Mouse (Mus musculus) inflammation-experienced regulatory T-cells, adult 6 months (primary cell): Measurements from ENCODE around the gene Rnf220. TPM values are rescaled to one million over a fixed set of nuclear protein-coding genes. Genes with fewer than 3 reads are reported as not detected.

Experiments used
- ATAC-seq: one replicate; pipeline ENCODE4 v1.8.0; 2017
- polyA plus RNA-seq, 3 experiments: library from polyadenylated mRNA; unstranded; fragments of 100-300 nt; shearing (Covaris generic); gene quantifications; one replicate each; pipeline ENCODE4 v1.2.1; 2017

Rnf220 gene
- polyA plus RNA-seq, 3 experiments from 2014 or later: 11.0 to 25.6 (median 21.9) TPM

DNA sequence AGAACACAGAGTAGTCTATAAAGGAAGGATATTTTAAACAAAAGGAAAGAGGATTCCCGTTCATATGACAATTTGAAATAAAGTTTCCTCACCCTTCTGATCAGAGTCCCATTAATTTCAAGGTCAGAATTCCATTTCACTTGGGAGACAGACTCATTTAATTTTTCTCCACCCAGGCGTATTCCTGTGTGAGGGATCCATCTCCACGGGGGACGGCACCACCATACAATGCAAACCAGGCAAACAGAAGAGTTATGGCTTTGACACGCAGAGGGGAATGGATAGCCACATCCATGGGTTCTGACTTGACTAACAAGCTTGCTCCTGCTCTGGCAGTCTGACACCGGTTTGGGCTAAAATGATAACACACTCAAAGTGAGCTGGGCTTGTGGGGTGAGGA is 9.4 kb downstream of the Rnf220 start:
- ATAC-seq: no peak

DNA sequence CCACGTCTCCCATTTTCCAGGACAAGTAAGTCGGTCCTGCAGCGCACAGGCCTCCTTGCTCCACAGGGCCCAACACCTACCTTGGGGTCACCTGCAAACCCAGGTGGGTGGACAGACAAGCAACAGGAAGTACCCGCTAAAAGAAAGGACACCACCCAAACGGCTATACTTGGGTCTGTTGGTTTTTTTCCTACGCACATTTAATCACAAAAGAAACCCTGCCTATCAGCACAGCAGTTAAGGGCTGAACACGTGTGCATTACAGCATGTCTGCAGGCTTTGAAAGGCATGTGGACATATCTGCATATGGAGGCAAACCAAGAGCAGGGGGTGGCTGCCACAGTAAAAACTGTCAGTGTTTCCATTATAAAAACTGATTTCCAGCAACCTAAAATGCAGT is 10.7 kb downstream of the Rnf220 start:
- no peak for ATAC-seq

DNA sequence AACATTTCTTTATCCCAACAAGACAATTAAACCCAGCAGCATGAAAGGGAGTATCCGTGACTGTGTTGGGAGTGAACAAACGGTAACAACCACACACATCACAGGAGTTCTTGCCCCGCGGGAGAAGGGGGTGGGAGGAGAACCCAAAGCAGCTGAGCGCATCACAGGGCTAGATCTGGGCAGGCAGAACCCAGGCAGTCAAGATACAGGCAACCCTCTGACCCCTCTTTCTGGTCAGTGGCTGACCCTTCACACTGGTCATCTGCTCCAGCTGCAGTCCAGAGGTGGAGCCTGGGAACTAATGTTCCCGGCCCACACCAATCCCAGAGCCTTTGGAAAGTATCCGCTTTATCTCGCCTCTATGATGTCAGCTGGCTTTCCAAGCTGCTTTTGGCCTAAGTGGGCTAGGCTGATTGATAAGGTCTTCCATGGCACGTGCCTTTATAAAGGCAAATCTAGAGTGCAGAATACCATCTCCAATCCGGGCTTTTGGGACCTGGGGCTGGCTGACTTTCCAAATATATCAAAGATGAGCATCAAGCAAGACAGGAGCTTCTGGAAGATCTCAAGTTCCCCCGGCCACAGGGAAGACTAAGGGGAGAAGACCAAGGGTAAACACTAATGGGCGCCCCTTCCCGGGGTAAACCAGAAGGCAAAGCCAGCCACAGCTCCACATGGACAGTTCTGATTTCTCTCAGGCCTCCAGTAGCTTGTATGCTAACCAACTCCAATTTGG is 11.6 kb downstream of the Rnf220 start:
- ATAC-seq: no peak

DNA sequence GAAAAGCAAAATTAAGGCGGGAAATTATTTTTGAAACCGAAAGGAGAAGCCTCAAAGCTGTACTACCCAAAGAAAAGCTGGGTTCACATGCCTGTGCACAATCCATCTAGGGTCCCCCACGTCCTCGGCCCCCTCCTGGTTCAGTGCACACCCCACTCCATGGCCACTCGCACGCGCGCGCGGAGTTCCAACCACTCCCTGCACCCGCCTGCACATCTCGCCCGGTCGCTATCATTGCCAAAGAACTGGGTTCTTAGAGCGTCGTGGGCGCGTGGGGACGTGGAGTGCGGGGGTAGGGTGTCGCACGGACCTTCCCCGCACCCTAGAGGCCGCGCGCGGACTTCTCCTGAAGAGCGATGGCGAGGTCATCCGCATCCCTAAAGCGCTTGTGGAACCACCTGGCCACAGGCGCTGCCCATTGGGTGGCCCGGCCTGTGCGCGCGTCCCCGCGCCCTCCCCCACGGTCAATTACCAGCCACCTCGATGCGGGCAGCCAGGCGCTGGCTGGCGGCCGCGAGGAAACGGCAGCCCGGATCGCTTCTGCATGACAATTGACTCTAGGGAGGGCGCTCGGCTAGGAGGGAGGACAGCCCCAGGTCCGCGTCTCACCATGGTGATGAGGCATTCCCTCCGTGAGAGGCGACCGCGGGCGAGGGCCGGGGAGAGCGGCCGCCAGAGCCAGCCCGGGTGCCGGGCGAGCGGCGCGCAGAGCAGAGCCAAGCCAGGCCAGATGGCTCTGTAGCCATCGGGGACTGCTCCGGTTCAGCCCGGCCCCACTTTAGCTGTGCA is 12.4 kb downstream of the Rnf220 start:
- ATAC-seq: no peak

DNA sequence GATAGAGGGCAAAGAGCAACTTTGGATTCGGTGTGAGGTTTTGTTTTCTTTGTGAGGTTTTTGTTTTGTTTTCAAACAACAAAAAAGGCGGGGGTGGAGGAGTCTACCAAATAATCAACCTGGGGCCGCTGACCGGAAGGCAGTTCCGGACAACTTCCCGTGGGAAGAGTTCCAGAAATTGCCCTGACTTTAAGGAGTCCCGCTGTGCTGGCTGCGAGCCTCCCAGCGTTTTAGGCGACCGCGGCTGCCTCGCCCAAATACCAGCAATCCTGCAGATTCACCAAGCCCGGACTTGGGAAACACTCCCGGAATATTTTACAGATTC is 13.0 kb downstream of the Rnf220 start:
- no peak for ATAC-seq

DNA sequence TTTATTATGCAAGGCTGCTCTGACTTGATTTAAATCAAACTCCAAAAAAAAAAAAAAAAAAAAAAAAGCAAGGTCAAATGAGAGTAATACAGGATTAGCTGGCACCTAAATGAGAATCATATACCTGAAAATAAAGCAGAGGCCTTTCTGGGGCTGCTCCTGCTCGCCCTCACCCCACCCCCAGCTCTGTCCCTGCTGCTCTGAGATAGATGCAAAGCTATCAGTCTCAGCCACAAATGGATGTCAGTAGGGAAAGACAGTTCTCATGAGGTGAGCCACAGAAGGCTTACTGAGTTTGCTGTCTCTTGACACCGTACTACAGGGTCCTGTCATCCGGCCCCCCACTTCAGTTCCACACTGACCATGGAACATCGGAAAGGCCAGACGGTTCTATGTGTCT is 14.7 kb downstream of the Rnf220 start:
- no peak for ATAC-seq

DNA sequence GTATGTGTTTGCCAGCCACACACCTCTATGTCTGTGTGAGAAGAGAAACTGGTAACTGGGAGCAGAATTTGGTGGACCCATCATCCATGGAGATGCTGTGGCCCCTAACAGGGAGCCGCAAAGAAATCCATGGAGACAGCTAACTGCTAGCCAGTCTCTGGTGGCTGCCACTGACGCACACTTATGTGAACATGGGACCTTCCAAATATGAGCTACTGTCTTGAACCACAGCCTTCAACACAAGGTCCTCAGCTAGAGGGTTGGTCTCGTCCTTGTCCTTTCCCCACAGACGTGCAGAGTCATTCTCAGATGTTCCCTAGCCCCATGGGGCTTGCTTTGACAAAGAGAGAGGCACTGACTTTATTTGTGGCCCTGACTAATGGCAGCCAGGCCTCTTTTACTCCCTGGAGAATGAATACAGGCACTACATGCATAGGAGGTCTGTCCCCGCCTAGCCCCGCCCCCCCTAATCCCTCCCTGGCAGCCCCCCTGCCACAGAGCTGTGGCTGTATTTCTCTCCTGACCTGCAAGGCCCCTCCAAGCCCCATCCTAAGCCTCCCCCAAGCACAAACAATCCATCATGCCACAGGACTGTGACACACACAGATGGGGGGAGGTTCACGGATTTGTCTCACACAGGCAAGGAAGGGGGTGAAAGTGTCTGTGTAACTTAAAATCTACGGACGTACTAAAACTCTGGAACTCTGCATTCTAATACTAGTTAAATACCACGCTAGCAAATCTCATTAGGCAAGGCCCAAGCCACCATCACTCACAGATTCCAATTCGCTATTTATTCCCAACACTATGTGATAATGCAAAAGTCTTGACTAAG is 16.0 kb downstream of the Rnf220 start:
- ATAC-seq: no peak

DNA sequence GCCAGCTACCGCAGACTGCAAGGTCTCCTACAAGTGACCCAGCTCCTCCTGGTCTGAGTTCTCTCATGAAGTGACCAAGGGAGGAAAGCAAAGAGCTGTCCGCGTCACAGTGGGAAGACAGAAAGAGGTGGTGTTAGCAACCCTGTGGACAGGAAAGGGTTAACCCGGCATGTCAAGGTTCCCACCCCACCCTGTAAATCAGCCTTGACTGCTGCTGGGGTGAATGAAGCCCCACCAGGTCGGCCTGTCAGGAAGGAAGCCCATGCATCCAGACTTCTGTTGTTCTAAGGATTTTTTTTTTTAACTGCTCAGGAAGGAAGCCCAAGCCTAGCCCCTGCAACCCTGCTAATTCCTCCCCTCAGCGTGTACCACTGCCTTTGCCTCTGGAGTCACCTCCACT is 16.9 kb downstream of the Rnf220 start:
- no peak for ATAC-seq

DNA sequence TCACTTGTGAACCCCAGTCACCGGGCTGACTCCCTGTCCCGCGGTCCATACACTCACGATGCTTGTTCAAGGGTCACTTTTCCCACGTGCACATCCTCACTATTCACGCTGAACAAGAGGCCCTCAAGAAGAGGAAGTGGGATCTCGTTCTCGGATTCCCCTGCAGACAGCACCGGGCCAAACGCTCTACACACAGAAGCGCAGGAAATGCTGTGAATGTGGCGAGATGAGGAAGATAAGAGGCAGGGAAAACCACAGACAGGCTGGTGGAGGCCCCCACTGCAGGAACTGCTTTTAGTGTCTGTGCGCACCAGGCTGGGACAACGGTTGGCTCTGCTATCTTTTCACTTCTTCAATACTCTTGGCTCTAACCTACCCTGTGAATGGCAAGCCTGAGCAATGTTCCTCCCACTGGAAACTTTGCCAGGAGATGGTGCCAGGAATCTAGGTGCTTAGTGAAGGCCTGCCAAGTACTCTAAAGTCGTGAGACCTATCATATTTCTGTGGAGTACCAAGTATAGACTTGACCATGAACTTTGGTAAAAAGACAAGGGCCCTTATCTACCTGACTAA is 18.7 kb downstream of the Rnf220 start:
- ATAC-seq: no peak

DNA sequence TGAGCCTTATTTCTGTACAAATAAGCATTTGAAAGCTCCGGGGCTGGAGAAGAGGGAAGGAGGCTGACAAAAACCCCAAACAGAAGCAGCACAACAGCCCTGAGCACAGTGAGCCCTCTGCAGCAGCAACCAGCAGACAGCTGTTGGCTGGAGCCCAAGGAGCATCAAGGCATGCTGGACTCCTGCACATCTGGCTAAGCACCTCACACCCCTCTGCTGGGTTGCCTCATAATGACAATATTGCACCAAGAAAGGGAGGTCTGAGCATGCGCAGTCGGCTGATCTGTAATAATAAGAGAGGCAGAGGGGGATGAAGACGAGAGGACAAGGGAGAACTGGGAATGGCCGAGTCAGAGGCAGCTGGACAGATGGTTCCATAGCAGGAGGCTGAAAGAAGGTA is 19.5 kb downstream of the Rnf220 start:
- ATAC-seq: no peak

DNA sequence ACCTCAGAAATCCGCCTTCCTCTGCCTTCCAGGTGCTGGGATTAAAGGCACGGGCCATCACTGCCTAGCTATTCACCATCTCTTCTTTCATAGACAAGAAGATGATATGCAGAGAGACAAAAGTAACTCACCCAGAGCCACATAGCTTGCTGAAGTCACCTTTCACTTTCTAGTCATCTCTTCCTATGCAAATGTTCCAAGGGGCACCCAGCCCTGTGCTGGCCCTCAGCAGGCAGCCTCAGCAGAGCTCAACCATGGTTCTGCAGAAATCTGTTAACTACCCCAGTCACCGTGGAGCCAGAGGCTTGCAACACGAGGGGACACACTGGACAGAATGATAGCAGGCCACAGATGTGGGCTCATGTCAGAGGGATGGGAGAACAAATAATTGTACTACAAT is 20.1 kb downstream of the Rnf220 start:
- ATAC-seq: no peak

DNA sequence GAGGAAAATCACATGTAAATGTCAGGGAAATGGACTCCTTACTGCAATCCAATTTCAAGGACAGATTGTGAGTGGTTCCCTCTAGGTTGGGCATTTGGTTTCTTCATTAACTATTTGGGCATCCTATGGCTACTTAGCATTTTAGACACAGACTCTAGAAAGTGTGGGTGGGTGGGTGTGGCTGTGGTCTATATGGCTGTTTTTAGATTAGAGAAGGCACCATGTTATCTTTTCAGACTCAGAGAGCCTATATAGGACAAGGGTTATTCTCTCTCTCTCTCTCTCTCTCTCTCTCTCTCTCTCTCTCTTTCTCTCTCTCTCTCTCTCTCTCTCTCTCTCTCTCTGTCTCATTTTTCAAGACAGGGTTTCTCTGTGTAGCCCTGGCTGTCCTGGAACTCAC is 20.5 kb downstream of the Rnf220 start:
- ATAC-seq: no peak

DNA sequence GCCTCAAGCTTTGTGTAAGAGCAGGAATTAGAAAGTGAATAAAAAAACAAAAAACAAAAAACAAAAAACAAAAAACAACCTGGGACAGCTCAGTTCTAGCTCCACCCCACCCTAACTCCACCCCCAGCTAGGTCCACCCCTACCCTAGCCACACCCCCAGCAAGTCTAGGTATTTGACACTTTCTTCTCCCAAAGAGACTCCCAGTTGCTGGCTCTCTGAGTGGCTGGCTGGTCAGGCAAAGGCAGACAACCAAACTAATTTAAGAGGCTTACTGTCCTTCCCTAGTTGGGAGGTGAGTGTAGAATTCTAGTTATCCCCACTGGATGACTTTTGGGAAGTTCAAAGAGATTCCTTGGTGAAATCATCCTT is 22.9 kb downstream of the Rnf220 start:
- no peak for ATAC-seq

DNA sequence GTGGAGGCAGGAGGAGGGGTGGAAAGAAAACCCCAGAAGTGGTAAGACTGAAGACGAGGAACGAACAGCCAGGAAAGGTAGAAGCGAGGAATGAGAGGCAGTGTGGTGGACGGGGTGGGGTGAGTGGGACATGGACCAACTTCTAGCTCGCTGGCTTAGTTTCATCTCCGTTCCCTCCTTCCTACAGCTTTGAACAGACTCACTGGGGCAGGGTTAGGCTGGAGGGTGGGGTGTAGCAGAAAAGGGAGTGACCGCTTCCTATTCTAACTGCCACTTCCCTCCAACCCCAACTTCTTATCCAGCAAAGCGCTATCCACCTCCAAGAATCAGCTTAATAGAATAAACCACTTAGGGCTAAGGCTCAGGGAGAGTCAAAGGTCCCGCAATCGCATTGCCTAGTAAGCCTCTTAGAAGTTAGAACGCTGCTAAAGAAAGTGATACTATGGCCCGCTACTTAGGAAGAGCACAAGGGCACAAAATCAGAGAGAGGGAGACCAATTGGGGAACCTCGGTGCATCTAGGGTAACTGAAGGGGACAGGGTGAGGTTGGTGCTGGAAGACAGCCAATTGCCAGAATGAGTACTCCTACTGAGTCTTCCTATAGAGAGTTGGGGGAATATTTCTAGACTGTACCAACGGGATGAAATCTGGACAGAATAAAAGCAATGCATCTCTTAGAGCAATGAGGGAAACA is 23.4 kb downstream of the Rnf220 start:
- ATAC-seq: no peak

DNA sequence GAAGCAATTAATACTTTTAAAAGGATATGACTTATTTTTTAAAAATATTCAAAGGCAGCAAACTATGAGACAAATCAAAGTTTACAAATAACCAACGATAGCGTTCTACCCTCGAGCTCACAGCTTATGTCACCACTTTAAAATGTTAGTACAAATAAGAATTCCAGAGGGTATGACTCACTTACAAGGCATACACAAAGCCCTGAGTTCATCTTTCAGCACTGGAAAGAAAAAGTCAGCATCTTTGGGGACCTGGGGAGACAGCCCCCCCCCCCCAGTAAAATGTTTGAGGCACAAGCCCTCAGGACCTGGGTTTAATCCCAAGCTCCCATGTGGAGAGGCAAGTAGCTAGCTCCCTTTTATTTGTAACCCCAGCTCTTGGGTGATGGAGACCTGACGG is 27.4 kb downstream of the Rnf220 start:
- ATAC-seq: no peak

DNA sequence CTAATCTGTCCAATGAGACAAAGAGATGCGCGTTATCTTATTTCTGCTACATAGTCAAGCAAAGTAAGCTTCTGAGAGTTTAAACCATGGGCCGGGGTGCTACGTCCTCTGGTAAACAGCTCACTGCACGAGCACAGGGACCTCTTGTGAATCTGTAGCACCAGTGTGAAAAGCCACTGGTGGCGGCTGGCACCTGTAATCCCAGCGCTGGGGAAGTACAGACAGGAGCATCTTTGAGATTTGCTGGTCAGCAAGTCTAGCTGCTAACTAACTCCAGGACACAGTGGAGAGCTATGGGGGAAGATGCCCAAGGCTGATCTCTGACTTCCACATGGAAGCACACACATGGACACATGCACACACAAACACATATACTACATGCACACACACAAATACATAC is 28.9 kb downstream of the Rnf220 start:
- no peak for ATAC-seq

DNA sequence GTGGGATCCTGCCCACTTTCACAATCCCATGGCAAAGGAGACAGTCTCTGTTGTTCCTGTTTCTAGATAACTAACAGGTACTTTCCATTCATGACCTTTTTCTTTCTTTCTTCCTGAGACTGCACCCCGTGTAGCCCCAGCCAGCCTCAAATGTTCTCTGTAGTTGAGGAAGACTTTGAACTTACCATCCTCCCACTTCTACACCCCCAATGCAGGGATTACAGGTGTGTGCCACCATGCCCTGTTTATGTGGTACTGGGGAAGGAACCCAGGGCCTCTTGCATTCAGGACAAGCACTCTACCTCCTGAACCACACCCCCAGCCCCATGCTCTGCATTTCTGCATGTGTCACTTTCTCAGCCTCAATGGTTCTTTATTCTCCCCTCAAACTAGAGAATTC is 47.7 kb downstream of the Rnf220 start:
- ATAC-seq: peak; percentile 35

DNA sequence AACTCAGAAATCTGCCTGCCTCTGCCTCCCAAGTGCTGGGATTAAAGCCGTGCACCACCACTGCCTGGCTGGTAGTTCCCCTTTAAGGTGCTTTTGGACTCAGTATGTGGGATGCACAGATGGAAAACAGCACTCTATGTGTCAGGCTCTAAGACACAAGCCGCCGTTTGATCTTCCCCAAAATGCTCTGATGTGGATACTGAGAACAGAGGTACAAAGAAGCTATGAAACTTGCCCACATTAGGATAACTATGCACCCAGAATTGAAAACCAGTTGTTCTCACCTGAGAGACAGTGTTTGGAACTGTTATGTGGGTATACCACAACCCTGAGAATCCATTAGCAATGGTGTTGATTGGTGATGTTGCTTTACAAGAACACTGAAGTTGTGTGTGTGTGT is 48.9 kb downstream of the Rnf220 start:
- no peak for ATAC-seq

DNA sequence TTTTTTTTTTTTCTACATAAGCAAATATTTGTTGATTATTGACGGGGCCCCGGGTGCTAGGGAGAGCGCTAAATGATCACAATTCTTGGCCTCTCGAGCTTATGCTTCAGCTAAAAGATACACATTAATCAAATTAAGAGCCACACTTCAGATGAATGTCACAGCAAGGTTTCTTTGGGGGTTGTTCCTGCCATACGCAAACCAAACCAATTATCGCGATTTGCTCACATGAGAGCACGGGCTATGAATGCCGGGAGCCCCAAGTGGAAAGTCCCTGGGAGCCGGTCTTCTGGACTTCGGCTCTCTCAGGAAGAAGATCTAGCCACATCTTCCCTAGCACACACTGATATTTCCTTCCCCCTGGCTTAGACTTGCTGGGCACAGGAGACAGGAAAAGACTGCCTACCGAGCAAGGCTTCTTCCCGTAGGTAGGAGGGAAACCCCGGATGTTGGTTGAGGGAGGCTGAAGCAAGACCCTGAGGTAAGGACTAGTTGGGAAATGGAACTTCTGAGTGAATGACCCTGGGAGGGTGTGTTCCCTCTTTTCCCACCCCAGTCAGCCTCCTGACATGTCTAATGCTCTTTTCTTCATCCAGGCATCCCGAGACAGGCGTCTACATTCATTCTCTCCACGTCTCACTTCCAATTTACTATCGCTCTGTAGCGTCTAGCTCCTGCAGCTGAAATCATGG is 51.2 kb downstream of the Rnf220 start:
- ATAC-seq: no peak

DNA sequence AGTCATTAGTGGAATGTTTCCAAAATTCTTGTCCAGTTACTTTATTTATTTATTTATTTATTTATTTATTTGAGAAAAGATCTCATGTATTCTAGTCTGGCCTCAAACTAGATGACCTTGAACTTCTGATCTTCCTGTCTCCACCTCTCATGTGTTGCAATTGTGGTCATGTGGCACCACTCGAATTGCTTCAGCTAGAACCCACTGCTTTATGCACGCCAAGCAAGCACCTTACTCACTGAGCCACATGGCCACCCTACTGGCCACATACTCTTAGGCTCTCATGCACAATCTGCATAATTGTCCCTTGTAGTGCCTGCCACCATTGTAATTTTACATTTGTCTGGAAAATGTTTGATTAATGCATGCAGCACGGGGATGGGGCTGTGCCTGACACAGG is 57.9 kb downstream of the Rnf220 start:
- no peak for ATAC-seq

DNA sequence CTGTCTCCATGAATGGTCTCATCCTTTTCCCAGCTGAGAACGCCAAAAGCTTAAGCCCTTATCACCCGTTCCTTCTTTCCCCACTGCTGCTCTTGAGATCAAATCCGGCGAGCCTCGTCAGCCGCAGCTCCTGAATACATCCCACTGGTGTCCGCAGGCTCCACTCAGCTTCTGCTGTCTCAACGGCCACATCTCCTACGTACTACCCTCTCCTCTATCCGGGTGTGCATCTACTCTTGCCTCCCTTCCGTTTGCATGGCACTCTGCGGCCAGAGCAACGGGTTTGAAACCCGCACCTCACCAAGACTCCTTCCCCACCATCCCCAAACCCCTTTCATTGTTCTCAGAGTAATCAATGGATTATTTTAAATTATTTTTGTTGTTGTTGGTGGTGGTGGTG is 58.8 kb downstream of the Rnf220 start:
- ATAC-seq: no peak

DNA sequence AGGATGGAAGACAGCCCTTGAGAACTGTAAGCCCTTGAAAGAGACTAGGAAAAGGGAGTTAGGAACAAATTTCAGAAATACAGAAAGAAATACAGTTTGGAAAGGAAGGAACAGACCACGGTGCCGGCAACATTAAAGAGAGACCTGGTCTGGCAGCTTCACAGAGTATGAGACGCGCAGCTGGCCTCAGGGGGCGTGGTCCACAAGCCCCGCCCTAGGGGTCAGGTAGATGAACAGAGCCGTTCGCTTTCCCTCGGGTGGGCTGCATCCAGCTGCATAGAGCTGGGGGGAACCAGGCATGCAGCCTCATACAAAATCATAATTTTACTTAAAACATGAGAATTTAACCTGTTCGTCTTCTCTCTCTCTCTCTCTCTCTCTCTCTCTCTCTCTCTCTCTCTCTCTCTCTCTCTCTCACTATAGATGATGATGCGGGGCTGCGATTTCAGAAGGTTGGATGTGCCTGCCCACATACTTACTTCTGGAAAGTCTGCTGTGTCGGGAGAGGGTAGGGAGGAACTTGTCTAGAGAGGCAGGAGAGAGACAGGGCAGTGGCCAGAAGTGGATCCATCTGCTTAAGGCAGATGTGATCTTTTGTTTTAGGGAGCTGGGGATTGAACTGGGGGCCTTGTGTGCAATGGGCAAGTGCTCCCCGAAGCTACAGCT is 59.7 kb downstream of the Rnf220 start:
- ATAC-seq: no peak
